Mouse (Mus musculus): ENCODE measurements at regions not wholly inside any gene's neighbourhood (a gene's known extent, or its start where the extent isn't known, plus 50 kb on each side); places are given as distances from the start of the nearest gene placed in this dataset.

- WGBS = 94% methylated on average over 8 of the region's 8 CpGs
- no peaks in the 10 kb centered on the region for H3K9me3 ChIP-seq (ENCODE audit: control insufficient read depth, low read length)
- H3K36me3 ChIP-seq (ENCODE audit: control insufficient read depth, insufficient read depth, low read length) = no peaks in the 10 kb centered on the region
- TF ChIP-seq EP300 (optimal IDR thresholded peaks at IDR 0.05) = no peak
- TF ChIP-seq CTCF (IDR thresholded peaks at IDR 0.05; ENCODE audit: low read depth) = no peak
- no peaks in the 10 kb centered on the region for H3K4me1 ChIP-seq (replicated peaks; ENCODE audit: control insufficient read depth, insufficient read depth)
- H3K9ac ChIP-seq (ENCODE audit: low read length) = no peak overlapping the region
- ATAC-seq (ENCODE audit: low FRiP score, low TSS enrichment) = no peak
- DNase-seq (ENCODE audit: low spot score) = no peak
- no peak overlapping the region for H3K4me2 ChIP-seq (replicated peaks; ENCODE audit: low read depth)
- H3K4me3 ChIP-seq (ENCODE audit: low read depth, low read length) = no peak overlapping the region
- no peak overlapping the region for H3K27ac ChIP-seq (replicated peaks)
- H3K27me3 ChIP-seq (ENCODE audit: control insufficient read depth, insufficient read depth, low read length) = no peaks in the 10 kb centered on the region
Measured at GRCm38 (mm10) chr3:144378524-144379225, 173.7 kb upstream of the Lmo4 start.

GRCm38 (mm10) chr3:144377626-144378523, 172.9 kb upstream of the Lmo4 start:
- Histone ChIP-seq H3K4me2 (replicated peaks; ENCODE audit: low read depth) (no peak overlapping the region), H3K9ac (ENCODE audit: low read length) (no peak overlapping the region), H3K4me1 (replicated peaks; ENCODE audit: control insufficient read depth, insufficient read depth) (no peaks in the 10 kb centered on the region), H3K4me3 (ENCODE audit: low read depth, low read length) (no peak overlapping the region), H3K36me3 (ENCODE audit: control insufficient read depth, insufficient read depth, low read length) (no peaks in the 10 kb centered on the region), H3K27ac (replicated peaks) (no peak overlapping the region), H3K27me3 (ENCODE audit: control insufficient read depth, insufficient read depth, low read length) (no peaks in the 10 kb centered on the region), H3K9me3 (ENCODE audit: control insufficient read depth, low read length) (no peaks in the 10 kb centered on the region)
- ATAC-seq (ENCODE audit: low FRiP score, low TSS enrichment) = no peak
- WGBS = 71% methylated on average over 18 of the region's 18 CpGs
- DNase-seq (ENCODE audit: low spot score) = no peak
- TF ChIP-seq CTCF (IDR thresholded peaks at IDR 0.05; ENCODE audit: low read depth) = no peak
- TF ChIP-seq EP300 (optimal IDR thresholded peaks at IDR 0.05) = no peak

GRCm38 (mm10) chr3:144376463-144377402, 171.7 kb upstream of the Lmo4 start:
- no peaks in the 10 kb centered on the region for H3K36me3 ChIP-seq (ENCODE audit: control insufficient read depth, insufficient read depth, low read length)
- no peak overlapping the region for H3K4me2 ChIP-seq (replicated peaks; ENCODE audit: low read depth)
- no peak overlapping the region for H3K4me3 ChIP-seq (ENCODE audit: low read depth, low read length)
- H3K27me3 ChIP-seq (ENCODE audit: control insufficient read depth, insufficient read depth, low read length) = no peaks in the 10 kb centered on the region
- no peak overlapping the region for H3K9ac ChIP-seq (ENCODE audit: low read length)
- H3K27ac ChIP-seq (replicated peaks) = no peak overlapping the region
- WGBS = 69% methylated on average over 15 of the region's 15 CpGs
- no peaks in the 10 kb centered on the region for H3K4me1 ChIP-seq (replicated peaks; ENCODE audit: control insufficient read depth, insufficient read depth)
- no peak for ATAC-seq (ENCODE audit: low FRiP score, low TSS enrichment)
- no peak for DNase-seq (ENCODE audit: low spot score)
- H3K9me3 ChIP-seq (ENCODE audit: control insufficient read depth, low read length) = no peaks in the 10 kb centered on the region
- TF ChIP-seq CTCF (IDR thresholded peaks at IDR 0.05; ENCODE audit: low read depth) (no peak), EP300 (optimal IDR thresholded peaks at IDR 0.05) (no peak)

- no peak for TF ChIP-seq EP300 (optimal IDR thresholded peaks at IDR 0.05)
- TF ChIP-seq CTCF (IDR thresholded peaks at IDR 0.05; ENCODE audit: low read depth) = no peak
- H3K4me1 ChIP-seq (replicated peaks; ENCODE audit: control insufficient read depth, insufficient read depth) = no peaks in the 10 kb centered on the region
- WGBS = 72% methylated on average over 12 of the region's 12 CpGs
- H3K9me3 ChIP-seq (ENCODE audit: control insufficient read depth, low read length) = no peaks in the 10 kb centered on the region
- no peak for DNase-seq (ENCODE audit: low spot score)
- no peak overlapping the region for H3K4me2 ChIP-seq (replicated peaks; ENCODE audit: low read depth)
- no peak for ATAC-seq (ENCODE audit: low FRiP score, low TSS enrichment)
- no peak overlapping the region for H3K27ac ChIP-seq (replicated peaks)
- no peak overlapping the region for H3K4me3 ChIP-seq (ENCODE audit: low read depth, low read length)
- H3K27me3 ChIP-seq (ENCODE audit: control insufficient read depth, insufficient read depth, low read length) = no peaks in the 10 kb centered on the region
- no peak overlapping the region for H3K9ac ChIP-seq (ENCODE audit: low read length)
- H3K36me3 ChIP-seq (ENCODE audit: control insufficient read depth, insufficient read depth, low read length) = no peaks in the 10 kb centered on the region
Measured at GRCm38 (mm10) chr3:144375725-144376412, 170.8 kb upstream of the Lmo4 start.

- Histone ChIP-seq H3K36me3 (ENCODE audit: control insufficient read depth, insufficient read depth, low read length) (no peaks in the 10 kb centered on the region), H3K9me3 (ENCODE audit: control insufficient read depth, low read length) (no peaks in the 10 kb centered on the region), H3K4me1 (replicated peaks; ENCODE audit: control insufficient read depth, insufficient read depth) (no peaks in the 10 kb centered on the region), H3K27ac (replicated peaks) (no peak overlapping the region), H3K4me3 (ENCODE audit: low read depth, low read length) (no peak overlapping the region), H3K27me3 (ENCODE audit: control insufficient read depth, insufficient read depth, low read length) (no peaks in the 10 kb centered on the region), H3K4me2 (replicated peaks; ENCODE audit: low read depth) (no peak overlapping the region), H3K9ac (ENCODE audit: low read length) (no peak overlapping the region)
- no peak for ATAC-seq (ENCODE audit: low FRiP score, low TSS enrichment)
- no peak for DNase-seq (ENCODE audit: low spot score)
- TF ChIP-seq EP300 (optimal IDR thresholded peaks at IDR 0.05) (no peak), CTCF (IDR thresholded peaks at IDR 0.05; ENCODE audit: low read depth) (no peak)
- 65% methylated on average over 4 of the region's 4 CpGs for WGBS
Measured at GRCm38 (mm10) chr3:144368300-144368699, 163.3 kb upstream of the Lmo4 start.
